Mouse (Mus musculus): ENCODE data around the gene Hmgcr.
A peak's percentile ranks its signal among the peaks of the same experiment; 100 is the strongest.

The Hmgcr gene

GRCm38 (mm10) chr13:96670406-96671077 lies at the start of gene Hmgcr:
Hmgcr (minus strand) TSS chr13:96670936.
- DNase-seq (ENCODE audit: extremely low spot score) = peak; percentile 95

- DNase-seq (ENCODE audit: extremely low spot score) = no peak
These were observed 49.3 kb upstream of the Hmgcr start for GRCm38 (mm10) chr13:96720003-96720402.

- no peak for DNase-seq (ENCODE audit: extremely low spot score)
These were observed 47.1 kb upstream of the Hmgcr start for GRCm38 (mm10) chr13:96717821-96718220.

GRCm38 (mm10) chr13:96716311-96716710 lies 45.6 kb upstream of the Hmgcr start:
- no peak for DNase-seq (ENCODE audit: extremely low spot score)

GRCm38 (mm10) chr13:96709269-96710233 lies 38.8 kb upstream of the Hmgcr start:
- no peak for DNase-seq (ENCODE audit: extremely low spot score)

GRCm38 (mm10) chr13:96702567-96703278 lies 32.0 kb upstream of the Hmgcr start:
- DNase-seq (ENCODE audit: extremely low spot score) = no peak

GRCm38 (mm10) chr13:96697805-96698586 lies 27.3 kb upstream of the Hmgcr start:
- DNase-seq (ENCODE audit: extremely low spot score) = peak; percentile 0

GRCm38 (mm10) chr13:96695428-96695827 lies 24.7 kb upstream of the Hmgcr start:
- DNase-seq (ENCODE audit: extremely low spot score) = no peak

- DNase-seq (ENCODE audit: extremely low spot score) = no peak
These were observed 19.2 kb upstream of the Hmgcr start for GRCm38 (mm10) chr13:96689901-96690300.

- no peak for DNase-seq (ENCODE audit: extremely low spot score)
These were observed 16.5 kb upstream of the Hmgcr start for GRCm38 (mm10) chr13:96687261-96687660.

- no peak for DNase-seq (ENCODE audit: extremely low spot score)
These were observed 14.0 kb upstream of the Hmgcr start for GRCm38 (mm10) chr13:96684779-96685178.

- DNase-seq (ENCODE audit: extremely low spot score) = no peak
These were observed 10.4 kb upstream of the Hmgcr start for GRCm38 (mm10) chr13:96681088-96681620.

GRCm38 (mm10) chr13:96680163-96681087 lies 9.7 kb upstream of the Hmgcr start:
- DNase-seq (ENCODE audit: extremely low spot score) = no peak

GRCm38 (mm10) chr13:96678616-96679015 lies 7.9 kb upstream of the Hmgcr start:
- no peak for DNase-seq (ENCODE audit: extremely low spot score)

GRCm38 (mm10) chr13:96677071-96677470 lies 6.3 kb upstream of the Hmgcr start:
- DNase-seq (ENCODE audit: extremely low spot score) = no peak

- no peak for DNase-seq (ENCODE audit: extremely low spot score)
These were observed 5.0 kb upstream of the Hmgcr start for GRCm38 (mm10) chr13:96675756-96676155.

- no peak for DNase-seq (ENCODE audit: extremely low spot score)
These were observed 3.1 kb upstream of the Hmgcr start for GRCm38 (mm10) chr13:96673817-96674216.

GRCm38 (mm10) chr13:96672276-96672675 lies 1.5 kb upstream of the Hmgcr start:
- DNase-seq (ENCODE audit: extremely low spot score) = no peak

GRCm38 (mm10) chr13:96671906-96672234 lies 1.1 kb upstream of the Hmgcr start:
- no peak for DNase-seq (ENCODE audit: extremely low spot score)

Measured in embryo, embryonic 9.5 days (tissue).